Mouse (Mus musculus) cortical plate, adult 2 months (tissue): Measurements from ENCODE around the gene Sclt1.

Experiments used
- CTCF ChIP-seq: fragments of 200-500 bp; IDR thresholded peaks from 2 replicates; pipeline ENCODE4 v1.5.1; 2011; ENCODE audit warnings: mild to moderate bottlenecking, control low read depth, low read length; ENCODE audit not compliant: insufficient read depth; ENCODE audit errors: extremely low read depth
- POLR2A ChIP-seq: fragments of 200-500 bp; IDR thresholded peaks from 2 replicates; pipeline ENCODE4 v1.6.1; 2011; ENCODE audit warnings: mild to moderate bottlenecking, low read length, control low read depth; ENCODE audit not compliant: insufficient read depth; ENCODE audit errors: extremely low read depth

GRCm38 (mm10) chr3:41743436-41743835 lies 1.1 kb upstream of the Sclt1 start:
- TF ChIP-seq CTCF (no peak), POLR2A (no peak)
